Mouse (Mus musculus): ENCODE measurements around the gene Tmem163.

DNA sequence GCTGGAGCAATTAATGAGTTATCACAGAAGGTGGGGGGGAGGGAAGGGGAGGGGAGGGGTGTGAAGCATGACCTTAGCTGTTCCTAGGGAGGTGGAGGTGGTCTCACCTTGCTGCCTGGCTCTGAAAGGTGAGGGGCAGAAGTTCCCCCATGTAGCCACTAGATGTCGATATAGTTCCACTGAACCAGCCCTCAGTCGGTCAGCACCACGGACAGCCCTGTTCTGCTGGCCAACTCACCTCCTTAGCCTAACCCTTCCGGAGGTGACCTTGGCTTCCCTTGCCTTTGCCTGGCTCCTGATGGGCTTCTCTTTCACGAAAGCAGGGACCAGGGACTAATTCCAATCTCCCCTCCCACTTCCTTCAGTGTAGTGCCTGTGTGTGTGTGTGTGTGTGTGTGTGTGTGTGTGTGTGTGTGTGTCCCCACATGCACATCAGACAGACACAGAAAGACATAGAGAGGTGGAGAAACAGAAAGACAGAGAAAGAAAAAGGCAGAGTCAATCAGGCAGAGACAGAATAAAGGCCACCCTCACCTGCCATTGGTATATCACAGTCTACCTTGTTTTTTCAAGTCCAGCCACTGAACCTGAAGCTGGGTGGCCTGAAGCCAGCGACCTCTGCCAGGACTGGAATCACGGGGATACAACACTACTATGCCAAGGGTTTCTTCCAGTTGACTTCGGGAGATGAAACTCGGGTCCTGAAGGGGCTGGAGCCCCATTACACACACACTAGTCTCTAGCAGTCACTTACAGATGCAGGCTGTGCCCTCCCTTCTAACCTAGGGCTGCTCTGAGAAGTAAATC lies 182.4 kb downstream of the Tmem163 start:
- TF ChIP-seq MYOG (IDR thresholded peaks at IDR 0.05; ENCODE audit: control insufficient read depth in 1 of 3, insufficient read depth in 1 of 3, insufficient read length in 2 of 3, low read depth in 2 of 3): no peak
- no peak for TF ChIP-seq POLR2AphosphoS2 (IDR thresholded peaks at IDR 0.05; ENCODE audit: insufficient read length, low read depth)
- no peak for TF ChIP-seq MYOD1 (IDR thresholded peaks at IDR 0.05; ENCODE audit: control insufficient read depth in 1 of 3, insufficient read length in 2 of 3, low read depth in 2 of 3)
- TF ChIP-seq POLR2A (IDR thresholded peaks at IDR 0.05; ENCODE audit: insufficient read length, low read depth): no peak
- no peak for TF ChIP-seq TCF12 (IDR thresholded peaks at IDR 0.05; ENCODE audit: insufficient read depth, poor library complexity, severe bottlenecking)
- TF ChIP-seq USF1 (IDR thresholded peaks at IDR 0.05; ENCODE audit: low read depth): no peak
- no peak for TF ChIP-seq CEBPB (IDR thresholded peaks at IDR 0.05; ENCODE audit: insufficient read depth, poor library complexity, severe bottlenecking)
- TF ChIP-seq MAX (IDR thresholded peaks at IDR 0.05; ENCODE audit: low read depth): no peak
